Mouse (Mus musculus) c-Kit-positive CD71-negative TER-119-negative erythroid progenitor cells, embryonic 14.5 days (primary cell): ENCODE results near the gene Col6a6.

ENCODE experiments used
- DNase-seq: peaks from one replicate; pipeline ENCODE4 v3.0.0-alpha.2; 2013; ENCODE audit warnings: low read depth

Gene Col6a6

DNA sequence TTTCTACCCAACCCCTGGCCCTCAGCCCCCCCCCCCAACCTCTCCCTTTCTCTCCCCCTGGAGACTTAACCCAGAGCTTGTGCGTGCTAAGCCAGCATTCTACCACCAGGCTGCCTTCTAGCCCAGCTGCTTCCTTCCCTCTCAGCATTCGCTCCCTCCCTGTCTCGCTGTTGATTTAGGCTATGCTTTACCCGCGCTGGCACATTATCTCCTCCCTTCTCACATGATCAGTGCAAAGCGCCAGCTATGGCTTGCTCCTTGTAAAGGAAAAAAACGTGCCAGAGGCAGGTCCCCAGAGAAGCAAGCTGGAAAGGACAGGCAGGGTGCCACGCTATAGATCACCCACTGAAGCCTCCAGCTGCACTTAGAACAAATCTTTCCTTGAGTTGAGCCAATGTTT lies 90.5 kb downstream of the Col6a6 start:
- no peak for DNase-seq

DNA sequence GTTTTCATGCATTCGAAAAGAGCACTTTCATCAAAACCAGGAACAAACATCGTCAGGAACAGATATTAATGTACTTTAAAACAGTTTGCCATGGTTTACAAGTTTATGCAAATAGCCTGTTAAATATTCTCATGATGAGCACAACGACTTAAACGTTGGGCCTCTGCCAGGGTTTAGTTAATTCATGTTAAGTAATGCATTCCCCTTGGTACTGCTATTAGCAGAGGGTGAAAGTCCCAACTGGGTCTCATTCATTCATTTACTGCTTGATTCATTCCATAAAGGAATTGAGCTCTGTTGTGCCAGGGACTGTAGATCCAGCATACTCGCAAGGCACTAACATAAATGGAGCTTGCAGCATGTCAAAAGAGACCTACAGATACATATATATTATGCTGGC lies 92.8 kb downstream of the Col6a6 start:
- DNase-seq: no peak

DNA sequence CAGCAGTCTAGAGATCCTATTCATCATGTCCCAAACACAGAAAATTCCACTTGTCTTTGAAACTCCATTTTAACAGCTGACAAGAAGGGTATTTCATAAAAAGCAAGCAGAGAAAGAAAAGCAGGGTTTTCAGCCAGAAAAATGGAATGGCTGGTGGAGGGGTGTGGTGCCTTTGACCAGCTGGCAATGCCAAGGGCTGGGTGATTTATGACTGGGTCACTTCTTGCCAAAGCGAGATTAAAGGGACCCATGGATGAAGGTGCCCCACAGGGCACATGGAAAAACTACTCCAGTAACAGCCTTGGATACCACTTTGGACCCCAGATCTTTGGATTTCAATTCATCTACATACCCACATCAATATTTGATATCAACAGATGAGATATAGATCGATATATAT lies 93.3 kb downstream of the Col6a6 start:
- DNase-seq: no peak

DNA sequence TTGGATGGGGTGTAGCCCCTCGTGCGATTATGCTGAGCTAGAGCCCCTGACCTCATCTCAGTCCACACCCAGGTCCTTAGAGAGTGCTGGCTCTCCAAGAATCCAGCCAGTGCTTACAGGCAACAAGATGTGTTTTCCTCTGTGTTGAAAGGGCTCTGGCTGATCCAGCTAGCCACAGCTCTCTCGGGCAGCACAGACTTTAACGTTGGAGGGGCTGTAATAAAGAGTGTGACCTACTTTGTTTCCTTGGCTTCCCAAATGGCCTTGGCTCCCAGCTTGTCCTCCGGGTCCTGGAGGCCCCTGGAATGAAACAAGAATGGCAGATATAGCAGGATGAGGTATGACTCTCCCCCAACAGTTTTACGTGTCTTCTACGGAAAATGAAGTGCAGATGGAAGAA lies 96.0 kb downstream of the Col6a6 start:
- DNase-seq: no peak

DNA sequence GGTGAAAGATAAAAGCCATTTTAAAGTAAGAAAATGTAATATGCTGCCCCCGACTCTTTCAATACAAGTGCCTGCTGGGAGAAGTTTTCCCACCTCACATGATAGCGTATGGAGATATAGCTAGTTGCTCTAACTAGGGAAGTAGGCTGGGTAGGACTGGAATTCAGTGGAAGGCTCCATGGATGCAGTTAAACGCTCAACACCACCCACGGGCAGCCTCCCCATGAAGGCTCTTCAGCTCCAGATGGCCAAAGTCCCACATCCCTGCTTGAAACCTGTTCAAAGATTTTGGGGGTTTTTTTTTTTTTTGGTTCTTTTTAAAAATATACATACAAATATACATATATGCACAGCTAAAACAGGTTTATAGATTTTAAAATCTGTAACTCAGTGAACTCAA lies 107.5 kb downstream of the Col6a6 start:
- no peak for DNase-seq

DNA sequence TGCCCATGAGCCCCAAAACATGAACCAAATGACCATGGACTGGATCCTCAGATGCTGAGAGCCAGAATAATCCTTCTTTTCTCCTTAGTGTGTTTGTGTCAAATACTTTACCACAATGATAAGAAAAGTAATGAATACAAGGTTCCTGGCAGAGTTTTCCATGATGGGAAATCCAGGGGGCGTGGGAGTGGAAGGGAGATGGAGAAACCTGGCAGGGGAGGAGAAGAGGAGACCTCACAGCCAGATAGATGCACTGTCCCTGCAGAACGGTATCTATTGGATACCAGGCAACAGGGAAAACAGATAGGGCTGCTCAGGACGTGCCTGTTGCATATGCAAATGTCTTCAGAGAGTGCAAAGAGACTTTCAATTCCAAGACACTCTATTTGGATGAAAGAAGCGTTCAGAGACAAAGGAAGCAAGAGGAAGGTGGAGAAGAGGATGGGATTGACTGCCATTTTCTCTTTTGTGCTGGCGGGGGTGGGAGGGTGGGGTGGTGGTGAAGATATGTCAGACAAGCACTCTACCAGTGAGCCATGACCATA lies 108.0 kb downstream of the Col6a6 start:
- DNase-seq: no peak

DNA sequence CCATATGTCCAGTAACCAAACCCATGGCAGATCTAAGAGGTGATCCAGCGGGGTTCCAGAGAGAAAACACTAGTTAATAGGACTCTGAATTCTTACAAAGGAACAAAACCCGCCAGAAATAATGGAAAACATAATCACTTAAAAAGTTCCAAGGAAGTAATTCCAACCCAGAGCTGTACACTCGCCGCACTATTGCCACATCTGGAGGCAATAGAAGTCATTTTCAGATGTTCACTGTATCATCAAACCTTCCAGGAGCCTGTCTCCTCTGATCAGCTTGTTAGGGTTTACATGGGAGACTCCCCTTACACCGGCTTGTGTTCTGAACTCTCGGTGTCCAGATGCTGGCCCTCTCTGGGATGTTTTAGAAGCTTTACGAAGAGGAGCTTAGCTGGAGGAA lies 108.6 kb downstream of the Col6a6 start:
- no peak for DNase-seq

DNA sequence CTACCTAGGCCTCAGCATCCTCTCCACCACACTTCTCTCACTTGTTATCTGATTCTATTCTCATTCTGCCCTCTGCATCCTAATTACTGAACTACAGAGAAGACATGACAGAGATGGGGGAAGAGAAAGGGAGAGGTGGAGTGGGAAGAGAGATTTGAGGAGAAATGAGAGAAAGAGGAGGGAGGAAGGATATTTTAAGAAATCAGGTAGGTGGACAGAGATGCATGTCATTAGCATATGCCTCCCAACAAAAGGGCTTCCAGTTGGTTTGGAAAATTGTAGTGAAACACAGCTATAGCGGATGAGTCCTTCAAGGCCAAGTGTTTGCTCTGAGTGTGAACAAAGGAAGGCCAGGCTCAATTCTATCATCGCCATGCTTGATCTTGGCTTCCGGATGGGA lies 115.9 kb downstream of the Col6a6 start:
- DNase-seq: no peak

DNA sequence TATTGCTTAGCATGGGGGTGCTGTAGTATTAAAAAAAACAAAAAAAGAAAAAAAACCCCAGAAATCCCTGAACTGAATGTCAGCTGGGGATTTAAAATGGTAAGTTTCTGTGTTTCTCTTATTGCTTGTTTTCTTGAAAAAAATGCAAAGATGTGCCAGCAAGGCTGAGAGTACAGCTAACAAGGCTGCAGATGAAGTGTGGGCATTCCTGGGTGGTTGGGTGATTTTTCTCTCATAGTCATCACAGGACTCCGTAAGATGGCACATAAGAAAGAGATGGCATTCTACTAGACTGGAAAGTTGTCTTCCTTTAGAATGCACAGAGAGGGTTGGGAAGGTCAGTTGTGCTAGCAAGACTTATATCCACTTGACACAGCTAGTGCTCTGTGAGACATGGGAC lies 122.9 kb downstream of the Col6a6 start:
- DNase-seq: no peak

DNA sequence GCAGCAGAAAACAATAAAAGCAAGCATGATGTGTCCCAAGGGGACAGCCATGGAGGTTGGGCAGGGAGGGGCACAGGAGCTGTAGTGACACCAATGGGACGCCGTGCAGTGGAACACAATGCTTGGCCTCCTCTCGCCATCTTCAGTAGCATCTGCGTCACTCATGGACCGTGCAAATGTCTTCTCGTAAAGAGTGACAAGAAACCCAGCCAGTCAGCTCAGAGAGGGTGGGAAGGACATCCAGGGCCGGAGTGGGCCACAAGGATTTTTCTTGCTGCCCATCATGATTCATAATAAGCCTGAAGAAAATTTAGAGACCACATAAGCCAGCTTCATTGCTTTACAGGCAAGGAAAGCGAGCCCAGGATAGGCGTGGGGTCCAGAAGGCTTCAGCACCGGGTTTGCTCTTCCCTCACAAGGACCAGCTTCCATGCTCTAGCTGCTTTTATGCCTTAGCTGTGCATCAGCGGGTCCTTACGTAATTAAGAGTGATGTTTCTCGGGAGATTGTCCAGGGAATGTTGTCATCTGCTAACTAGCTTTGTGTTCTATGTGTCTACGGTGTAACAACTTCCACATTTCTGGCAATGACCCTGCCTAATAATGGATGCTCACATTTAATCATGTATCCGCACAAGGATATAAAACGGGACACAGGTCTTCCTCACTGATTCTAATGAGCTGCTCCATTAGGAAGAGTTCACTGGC lies 123.6 kb downstream of the Col6a6 start:
- no peak for DNase-seq

DNA sequence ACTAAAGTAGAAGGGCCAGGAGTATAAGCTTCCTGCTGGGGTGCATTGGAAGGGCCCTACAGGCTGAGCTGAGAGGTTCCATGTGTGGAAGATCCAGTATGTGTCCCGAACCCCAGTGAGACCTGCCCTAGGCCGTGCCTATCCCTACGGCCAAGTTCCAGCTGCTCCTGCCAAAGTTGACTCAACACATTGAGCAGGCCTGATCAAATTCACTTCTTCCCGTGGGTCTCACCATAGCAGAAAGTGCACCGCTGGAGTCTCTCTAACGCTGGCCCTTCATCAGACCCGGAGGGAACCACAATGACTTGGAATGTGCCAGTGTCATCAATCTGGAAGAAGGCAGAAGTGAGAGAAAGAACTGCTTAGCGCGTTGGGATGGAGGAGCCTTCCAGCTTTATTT lies 126.0 kb downstream of the Col6a6 start:
- DNase-seq: no peak

DNA sequence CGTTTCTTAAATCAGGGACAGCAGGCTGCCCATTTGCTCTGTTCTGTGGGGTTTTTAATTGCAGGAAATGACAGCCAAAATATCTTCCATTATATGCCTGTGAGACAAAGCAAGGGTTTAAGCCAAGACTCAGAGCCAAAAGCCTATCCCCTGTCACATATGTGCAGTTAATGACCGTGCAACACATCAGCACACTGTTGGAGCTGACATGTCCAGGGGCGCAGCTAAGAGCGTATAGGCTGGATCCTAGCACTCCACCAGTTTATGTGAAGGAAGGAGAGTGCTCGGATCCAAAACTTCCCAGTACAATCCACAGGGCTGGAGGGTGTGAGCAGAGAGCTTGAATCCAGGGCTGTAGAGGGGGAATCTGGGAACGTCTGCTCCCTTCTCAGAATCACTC lies 127.3 kb downstream of the Col6a6 start:
- no peak for DNase-seq

DNA sequence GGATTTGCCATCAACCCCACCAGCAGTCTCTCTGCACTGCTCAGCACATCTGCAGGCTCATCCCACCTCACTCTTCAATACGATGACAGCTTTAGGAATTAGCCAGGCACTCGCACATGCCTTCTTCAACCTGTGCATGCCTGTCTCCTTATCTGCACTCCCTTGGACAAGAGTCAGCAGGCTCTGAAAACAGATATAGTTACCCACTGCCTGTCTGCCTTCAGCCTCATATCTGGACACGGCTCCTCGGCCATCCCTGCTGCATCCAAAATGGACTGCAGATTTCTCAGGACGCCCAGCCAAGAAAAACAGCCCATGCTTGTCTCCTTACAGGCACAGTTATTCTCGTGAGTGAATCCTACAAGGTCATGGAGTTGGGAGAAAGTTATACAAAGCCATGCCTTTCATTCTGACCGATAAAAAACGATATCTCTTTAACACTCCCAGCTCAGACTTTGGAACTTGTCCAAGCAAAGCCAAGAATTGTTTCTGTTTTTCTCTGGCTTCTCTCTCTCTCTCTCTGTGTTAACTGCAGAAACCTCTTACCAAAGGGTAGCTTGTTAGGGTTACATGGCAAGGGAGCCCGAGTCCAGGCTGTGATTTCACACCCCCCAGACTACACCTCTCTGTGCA lies 130.1 kb downstream of the Col6a6 start:
- no peak for DNase-seq

DNA sequence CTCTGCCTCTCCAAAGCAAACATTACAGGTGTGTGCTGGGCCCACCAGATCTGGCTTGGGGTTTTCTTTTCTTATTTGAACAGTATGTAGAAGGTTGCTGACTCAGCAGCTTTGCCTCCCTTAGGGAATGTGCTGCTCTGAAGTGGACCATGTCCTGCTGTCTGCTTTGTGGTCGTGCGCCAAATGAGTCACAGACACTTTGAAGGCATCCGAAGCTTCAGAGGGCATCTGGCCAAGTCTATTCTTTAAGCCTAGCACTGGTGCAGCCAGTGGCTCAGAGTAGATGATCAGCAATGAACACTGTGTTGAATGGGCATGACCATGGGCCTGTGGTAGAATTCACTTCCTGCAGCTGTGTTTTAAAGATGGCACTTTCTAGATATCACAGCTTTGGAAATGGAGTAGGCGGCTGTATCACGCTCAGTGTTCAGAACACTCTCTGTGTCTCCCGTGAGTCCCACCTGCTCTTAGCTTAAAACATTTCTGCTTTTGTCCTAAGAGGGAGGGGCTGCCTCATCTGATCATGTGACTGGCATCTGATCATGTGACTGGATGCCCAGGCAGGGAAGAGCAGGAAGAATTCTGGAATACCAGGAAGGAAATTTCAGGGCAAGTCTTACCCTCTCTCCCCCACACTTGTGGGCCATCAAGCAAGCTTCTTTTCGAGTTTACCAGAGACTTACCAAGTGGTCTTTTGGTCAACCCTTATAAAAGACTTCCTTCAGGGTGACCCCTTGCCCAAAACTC lies 131.0 kb downstream of the Col6a6 start:
- DNase-seq: no peak

DNA sequence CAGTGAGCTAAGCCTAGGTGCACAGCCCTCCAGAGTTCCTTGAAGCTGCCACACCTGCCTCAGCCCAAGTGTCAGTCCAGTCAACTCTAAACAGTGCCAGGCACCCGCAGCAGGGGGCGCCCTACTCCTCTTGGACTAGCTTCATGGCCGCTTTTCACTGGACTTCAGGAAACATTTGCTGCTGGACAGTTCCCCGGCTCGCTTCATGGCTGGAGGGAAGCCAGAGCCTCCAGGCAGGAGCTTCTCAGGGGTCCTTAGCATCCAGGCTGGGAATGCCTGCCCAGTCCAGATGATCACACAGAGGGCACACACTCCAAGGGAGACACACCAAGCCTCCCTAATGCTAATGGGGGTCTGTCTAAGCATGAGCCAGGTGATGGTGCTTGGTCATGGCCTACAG lies 134.1 kb downstream of the Col6a6 start:
- peak; percentile 60 for DNase-seq

DNA sequence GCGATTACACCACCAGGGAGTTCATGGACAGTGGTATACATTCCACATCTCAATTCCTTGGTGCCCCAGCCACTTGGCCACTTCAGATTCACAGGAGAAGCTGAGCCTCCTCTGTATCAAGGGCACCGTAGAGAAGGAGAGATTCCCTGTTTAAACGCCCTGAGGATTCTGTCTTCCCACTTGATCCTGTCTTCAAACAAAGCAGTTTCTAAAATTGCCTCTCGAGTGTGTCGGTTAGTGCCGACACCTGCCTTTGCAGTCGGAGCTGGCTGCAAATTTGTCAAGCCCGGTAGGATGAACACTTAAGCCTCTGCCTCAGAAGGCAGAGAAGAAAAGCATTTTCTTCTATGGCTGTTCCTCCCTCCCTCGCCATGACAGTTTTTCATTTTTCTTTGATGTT lies 134.9 kb downstream of the Col6a6 start:
- no peak for DNase-seq

DNA sequence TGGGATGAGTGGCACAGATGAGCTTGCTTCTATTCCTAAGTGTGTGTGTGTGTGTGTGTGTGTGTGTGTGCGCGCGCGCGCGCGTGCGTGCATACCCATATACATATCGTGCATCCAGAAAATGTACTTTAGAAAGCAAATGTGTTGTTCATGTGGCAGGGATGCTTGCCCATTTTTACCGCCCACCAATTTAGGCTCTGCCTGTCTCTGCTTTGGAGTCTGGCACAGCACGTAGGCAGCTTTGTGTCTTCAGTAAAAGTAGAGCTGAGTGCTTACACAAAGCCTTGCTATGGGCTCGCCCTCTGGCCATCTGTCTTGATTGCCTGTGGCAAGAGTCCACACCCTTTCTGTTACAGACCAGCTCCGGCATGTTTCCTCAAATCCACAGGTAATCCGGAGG lies 135.5 kb downstream of the Col6a6 start:
- no peak for DNase-seq

DNA sequence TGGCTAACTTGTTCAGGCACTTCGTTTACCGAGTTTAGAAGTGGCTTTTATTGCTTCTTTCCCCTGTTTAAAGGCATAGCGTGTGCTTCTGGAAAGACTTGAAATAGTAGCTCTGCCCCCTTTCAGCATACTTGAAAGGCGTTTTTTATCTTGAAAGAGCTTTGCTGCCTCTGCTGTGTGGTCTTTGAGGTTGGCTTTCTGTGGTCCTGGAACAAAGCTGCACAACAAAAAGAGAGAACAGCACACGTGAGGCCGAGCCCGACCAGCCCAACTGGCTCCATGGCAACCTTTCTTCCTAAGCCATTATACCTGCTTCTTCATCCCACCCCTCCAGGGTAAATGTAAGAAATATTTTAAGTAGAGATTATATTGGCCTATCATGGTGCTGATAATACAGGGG lies 138.5 kb downstream of the Col6a6 start:
- DNase-seq: no peak

DNA sequence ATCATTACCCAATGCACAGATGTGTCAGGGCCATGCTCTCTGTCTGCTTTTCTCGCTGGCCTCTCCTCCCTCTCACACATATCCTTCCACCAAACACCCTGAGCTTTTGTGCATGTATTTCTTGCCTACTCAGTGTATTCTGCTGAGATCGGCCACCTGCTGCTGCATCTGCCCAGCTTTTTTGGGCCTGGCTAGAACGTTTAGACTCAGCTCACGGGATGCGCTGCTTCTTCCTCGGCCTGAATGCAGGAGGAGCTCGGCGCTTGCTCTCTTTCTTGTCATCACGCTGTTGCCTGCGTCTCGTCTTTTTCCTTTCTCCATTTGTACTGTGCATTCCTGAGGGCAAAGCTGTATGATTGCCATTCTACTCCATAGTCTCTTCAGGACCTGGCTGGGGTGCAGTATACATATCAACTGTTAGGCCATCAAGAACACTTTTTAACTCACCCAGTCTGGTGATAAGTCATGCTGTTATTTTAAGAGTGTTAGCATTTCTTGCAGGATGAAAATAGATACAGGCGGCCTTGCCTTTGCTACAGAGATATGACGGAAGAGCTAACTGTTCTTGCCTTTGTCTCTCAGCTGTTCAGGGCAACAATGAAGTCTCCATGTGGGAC lies 143.3 kb downstream of the Col6a6 start:
- DNase-seq: no peak

DNA sequence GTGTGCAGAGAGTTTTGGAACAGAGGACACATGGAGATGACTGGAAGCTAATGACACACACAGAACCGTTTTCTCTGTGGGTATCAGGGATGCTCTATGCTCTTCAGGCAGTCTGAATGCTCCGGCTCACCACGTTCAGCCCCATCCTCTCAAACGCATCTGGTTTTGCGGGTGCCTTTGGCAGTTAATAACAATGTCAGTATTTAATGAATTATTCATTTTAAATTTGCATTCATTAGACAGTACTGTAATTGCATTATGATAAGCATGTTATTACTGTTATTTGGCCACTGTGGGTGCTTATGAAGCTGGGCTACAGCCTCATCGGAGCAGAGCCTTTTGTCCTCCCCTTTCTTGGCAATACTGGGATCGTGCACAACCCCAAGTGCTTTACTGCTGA lies 146.6 kb downstream of the Col6a6 start:
- no peak for DNase-seq

DNA sequence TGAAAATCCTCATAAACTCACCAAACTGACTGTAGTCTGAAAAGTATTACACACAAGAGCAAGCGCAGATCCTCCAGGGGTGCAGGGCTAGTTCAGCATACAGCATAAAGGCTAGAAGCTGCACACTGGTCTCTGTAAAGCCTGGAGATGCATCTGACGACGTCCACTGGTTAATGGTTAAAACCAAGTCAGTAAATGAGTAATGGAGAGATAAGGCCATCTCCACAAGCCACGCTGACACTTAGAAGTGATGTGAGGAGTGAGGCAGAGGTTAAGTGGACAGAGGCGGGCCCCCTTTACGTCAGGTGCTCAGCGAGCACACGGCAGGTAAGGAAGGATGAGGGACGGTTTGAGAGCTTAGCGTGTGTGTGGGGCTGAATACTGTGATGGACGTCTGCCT lies 152.0 kb downstream of the Col6a6 start:
- DNase-seq: no peak

DNA sequence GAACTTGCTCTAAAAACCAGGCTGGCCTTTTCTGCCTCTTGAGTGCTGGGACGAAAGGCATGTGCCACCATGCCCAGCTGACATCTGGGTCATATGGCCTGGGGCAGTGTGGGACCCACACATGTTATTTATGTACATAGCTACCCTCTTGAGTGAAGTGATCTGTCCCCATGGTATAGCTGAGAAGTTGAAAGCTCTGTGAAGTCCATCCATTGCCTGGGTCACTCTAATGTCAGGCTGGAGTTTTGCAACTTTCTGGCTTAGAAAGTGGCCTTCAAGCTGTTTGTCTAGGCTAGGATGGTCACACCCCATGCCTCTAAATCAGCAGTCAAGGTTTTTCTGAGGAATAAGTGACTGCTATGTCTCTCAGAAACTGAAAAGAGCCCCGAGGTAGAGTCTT lies 155.9 kb downstream of the Col6a6 start:
- no peak for DNase-seq

DNA sequence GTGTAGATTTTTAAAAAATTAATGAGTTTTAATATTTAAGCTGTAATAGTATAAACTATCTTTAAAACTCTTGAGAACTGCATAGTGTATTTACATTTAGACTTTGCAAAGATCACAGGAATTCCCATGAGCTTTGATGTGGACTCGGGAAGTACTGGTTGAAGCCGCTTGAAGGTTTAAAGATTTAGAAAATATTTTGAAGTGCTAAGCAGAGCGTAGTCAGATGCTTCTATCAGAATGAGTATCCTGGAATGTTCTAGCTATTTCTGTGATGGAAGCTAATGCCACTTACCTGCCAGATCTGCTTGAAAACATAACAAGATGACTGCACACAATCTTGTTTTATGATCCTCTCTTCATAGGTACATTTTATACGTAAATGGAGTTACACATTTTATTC lies 157.0 kb downstream of the Col6a6 start:
- no peak for DNase-seq
